Mouse (Mus musculus) CD4-positive, CD25-positive, alpha-beta regulatory T cell, adult 4 months (primary cell): ENCODE measurements around the gene Rdh16f2. TPM values are rescaled to one million over a fixed set of nuclear protein-coding genes. Genes with fewer than 3 reads are reported as not detected.
"Not testable (repeated sequence)": the region's sequence is repeated elsewhere in the genome, so short reads cannot be mapped to it uniquely, and the experiment has no call there.

Experiments used
- ATAC-seq: one replicate; pipeline ENCODE4 v1.8.0; 2017
- polyA plus RNA-seq, 2 experiments: library from polyadenylated mRNA; unstranded; fragments of 100-300 nt; shearing (Covaris generic); gene quantifications; one replicate each; pipeline ENCODE4 v1.2.1; 2017

The Rdh16f2 gene
- polyA plus RNA-seq, result not detected

GRCm38 (mm10) chr10:127866232-127866631 is at the start of gene Rdh16f2:
Gene Rdh16f2, plus strand, starts transcription at chr10:127866474.
- ATAC-seq, result no peak

GRCm38 (mm10) chr10:127817268-127817910 is 48.9 kb upstream of the Rdh16f2 start:
- ATAC-seq, result not testable (repeated sequence)

GRCm38 (mm10) chr10:127821806-127822205 is 44.5 kb upstream of the Rdh16f2 start:
- not testable (repeated sequence) for ATAC-seq

GRCm38 (mm10) chr10:127825386-127825785 is 40.9 kb upstream of the Rdh16f2 start:
- ATAC-seq, result no peak

GRCm38 (mm10) chr10:127829121-127829520 is 37.2 kb upstream of the Rdh16f2 start:
- no peak for ATAC-seq

GRCm38 (mm10) chr10:127834186-127834585 is 32.1 kb upstream of the Rdh16f2 start:
- ATAC-seq, result not testable (repeated sequence)

- no peak for ATAC-seq
Measured at GRCm38 (mm10) chr10:127835292-127835691, 31.0 kb upstream of the Rdh16f2 start.

GRCm38 (mm10) chr10:127837793-127838192 is 28.5 kb upstream of the Rdh16f2 start:
- not testable (repeated sequence) for ATAC-seq

GRCm38 (mm10) chr10:127838539-127838938 is 27.7 kb upstream of the Rdh16f2 start:
- no peak for ATAC-seq

GRCm38 (mm10) chr10:127840776-127841175 is 25.5 kb upstream of the Rdh16f2 start:
- ATAC-seq, result no peak

- ATAC-seq, result not testable (repeated sequence)
Measured at GRCm38 (mm10) chr10:127845945-127846344, 20.3 kb upstream of the Rdh16f2 start.

GRCm38 (mm10) chr10:127848089-127848488 is 18.2 kb upstream of the Rdh16f2 start:
- no peak for ATAC-seq

GRCm38 (mm10) chr10:127849628-127850027 is 16.6 kb upstream of the Rdh16f2 start, which contains the start of gene Rdh19:
Gene Rdh19, plus strand, starts transcription at chr10:127849928.
- no peak for ATAC-seq

GRCm38 (mm10) chr10:127856376-127856775 is 9.9 kb upstream of the Rdh16f2 start:
- no peak for ATAC-seq

GRCm38 (mm10) chr10:127864931-127865330 is 1.3 kb upstream of the Rdh16f2 start:
- no peak for ATAC-seq

- ATAC-seq, result no peak
Measured at GRCm38 (mm10) chr10:127872484-127872883, 6.2 kb downstream of the Rdh16f2 start.

GRCm38 (mm10) chr10:127877681-127878080 is 11.4 kb downstream of the Rdh16f2 start:
- ATAC-seq, result no peak

GRCm38 (mm10) chr10:127878262-127879057 is 12.2 kb downstream of the Rdh16f2 start:
- ATAC-seq, result no peak

- no peak for ATAC-seq
Measured at GRCm38 (mm10) chr10:127879155-127879688, 12.9 kb downstream of the Rdh16f2 start.

- ATAC-seq, result no peak
Measured at GRCm38 (mm10) chr10:127881041-127881440, 14.8 kb downstream of the Rdh16f2 start.

- ATAC-seq, result no peak
Measured at GRCm38 (mm10) chr10:127886551-127886950, 20.3 kb downstream of the Rdh16f2 start.

- no peak for ATAC-seq
Measured at GRCm38 (mm10) chr10:127886971-127887370, 20.7 kb downstream of the Rdh16f2 start.

- no peak for ATAC-seq
Measured at GRCm38 (mm10) chr10:127888605-127889004, 22.3 kb downstream of the Rdh16f2 start, which contains the start of gene Rdh7. Gene Rdh7, minus strand, starts transcription at chr10:127888817.
